Mouse (Mus musculus): ENCODE data around the gene Tfe3. TPM values are rescaled to one million over a fixed set of nuclear protein-coding genes. Genes with fewer than 3 reads are reported as not detected.
"Not testable (repeated sequence)": the region's sequence is repeated elsewhere in the genome, so short reads cannot be mapped to it uniquely, and the experiment has no call there.

The Tfe3 gene
- polyA plus RNA-seq (2015; fragmentation: Nextera tagmentation; extraction: Ambion mirVana) = 30.9 and 31.4 TPM in 2 replicates

DNA sequence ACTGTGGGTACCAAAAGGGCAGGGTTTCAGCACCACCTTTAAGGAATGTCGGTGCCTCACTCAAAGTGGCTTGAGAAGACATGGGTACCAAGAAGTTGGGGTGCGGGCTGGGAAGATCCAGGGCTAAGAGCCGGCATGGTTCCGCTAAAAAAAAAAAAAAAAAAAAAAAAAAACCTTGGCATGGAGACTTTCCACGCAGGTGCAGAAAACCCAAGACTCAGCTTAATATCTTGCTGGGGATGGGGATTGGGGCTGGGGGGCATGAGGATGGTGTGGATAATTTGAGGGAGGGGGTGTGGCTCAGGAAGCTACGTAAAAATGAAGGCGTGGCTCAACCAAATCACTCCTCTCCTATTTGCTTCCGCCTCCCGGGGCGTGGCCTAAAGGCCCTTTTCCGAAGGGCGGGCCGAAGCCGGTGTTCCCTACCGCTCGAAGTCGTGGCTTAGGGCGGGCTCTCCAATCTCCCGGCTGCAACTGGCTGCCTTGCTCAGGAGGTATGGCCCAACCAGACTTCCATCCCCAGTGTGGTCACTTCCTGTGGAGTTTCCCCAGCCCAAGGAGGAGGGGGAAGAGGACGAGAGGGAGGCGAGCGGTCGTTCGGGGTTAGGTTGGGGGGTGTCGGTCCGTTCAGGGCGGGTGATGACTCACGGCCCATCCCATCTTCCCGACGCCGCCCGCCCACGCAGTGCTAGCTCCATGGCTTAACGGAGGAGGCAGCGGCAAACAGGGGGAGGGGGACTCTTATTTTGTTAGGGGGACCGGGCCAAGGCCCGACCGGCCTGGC lies at the start of gene Tfe3:
TSS of gene Tfe3 (plus strand) at position 424 of the 784 bp plus-strand sequence.
- no peaks in the 10 kb centered on the region for H3K27me3 ChIP-seq (ENCODE audit: insufficient read depth, low read length)
- peaks cover 22% of the 10 kb centered on the region for H3K4me1 ChIP-seq (ENCODE audit: insufficient read depth, low read length)
- H3K9ac ChIP-seq (replicated peaks; ENCODE audit: low read length) = peak within 1 kb of the TSS; percentile 70
- H3K27ac ChIP-seq (ENCODE audit: low read length) = peak within 1 kb of the TSS; percentile 44
- no peaks in the 10 kb centered on the region for H3K9me3 ChIP-seq (ENCODE audit: low read length)
- peak within 1 kb of the TSS; percentile 67 for H3K4me3 ChIP-seq (ENCODE audit: low read length)
- peaks cover 5% of the 10 kb centered on the region; the same call in 1 of the 2 replicates for H3K36me3 ChIP-seq (ENCODE audit: insufficient read depth, low read length)
- WGBS = 22% methylated on average over 34 of the region's 38 CpGs
- peak within 1 kb of the TSS; percentile 63 for H3K4me2 ChIP-seq (replicated peaks; ENCODE audit: low read depth, low read length)
- ATAC-seq (ENCODE audit: low FRiP score, low TSS enrichment) = peak; percentile 97

DNA sequence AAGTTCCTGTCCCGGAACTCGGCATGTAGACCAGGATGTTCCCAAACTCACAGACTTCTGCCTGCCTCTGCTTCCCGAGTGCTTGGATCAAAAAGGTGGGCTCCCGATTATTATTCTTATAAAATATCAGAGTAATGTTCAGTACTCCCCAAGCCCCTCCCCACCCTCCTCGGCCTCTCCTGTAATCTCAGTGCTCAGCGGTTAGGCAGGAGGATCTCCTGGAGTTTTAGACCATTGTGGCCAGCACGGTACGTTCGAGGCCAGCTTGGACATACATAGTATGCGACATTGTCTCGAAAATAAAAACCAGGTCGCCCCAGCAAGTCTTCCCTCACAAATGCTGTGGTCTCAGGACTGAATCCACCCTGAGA lies 48.6 kb upstream of the Tfe3 start:
- Histone ChIP-seq H3K9ac (replicated peaks; ENCODE audit: low read length) (peak overlapping the region; percentile 58; the same call in 1 of the 2 replicates), H3K4me3 (ENCODE audit: low read length) (peak overlapping the region; percentile 28), H3K4me2 (replicated peaks; ENCODE audit: low read depth, low read length) (peak overlapping the region; percentile 38)
- 30% methylated on average over 5 of the region's 12 CpGs for WGBS
- H3K27ac ChIP-seq (ENCODE audit: low read length); H3K27me3 ChIP-seq (ENCODE audit: insufficient read depth, low read length); ATAC-seq (ENCODE audit: low FRiP score, low TSS enrichment); H3K36me3 ChIP-seq (ENCODE audit: insufficient read depth, low read length); H3K9me3 ChIP-seq (ENCODE audit: low read length); H3K4me1 ChIP-seq (ENCODE audit: insufficient read depth, low read length): not testable (repeated sequence)

DNA sequence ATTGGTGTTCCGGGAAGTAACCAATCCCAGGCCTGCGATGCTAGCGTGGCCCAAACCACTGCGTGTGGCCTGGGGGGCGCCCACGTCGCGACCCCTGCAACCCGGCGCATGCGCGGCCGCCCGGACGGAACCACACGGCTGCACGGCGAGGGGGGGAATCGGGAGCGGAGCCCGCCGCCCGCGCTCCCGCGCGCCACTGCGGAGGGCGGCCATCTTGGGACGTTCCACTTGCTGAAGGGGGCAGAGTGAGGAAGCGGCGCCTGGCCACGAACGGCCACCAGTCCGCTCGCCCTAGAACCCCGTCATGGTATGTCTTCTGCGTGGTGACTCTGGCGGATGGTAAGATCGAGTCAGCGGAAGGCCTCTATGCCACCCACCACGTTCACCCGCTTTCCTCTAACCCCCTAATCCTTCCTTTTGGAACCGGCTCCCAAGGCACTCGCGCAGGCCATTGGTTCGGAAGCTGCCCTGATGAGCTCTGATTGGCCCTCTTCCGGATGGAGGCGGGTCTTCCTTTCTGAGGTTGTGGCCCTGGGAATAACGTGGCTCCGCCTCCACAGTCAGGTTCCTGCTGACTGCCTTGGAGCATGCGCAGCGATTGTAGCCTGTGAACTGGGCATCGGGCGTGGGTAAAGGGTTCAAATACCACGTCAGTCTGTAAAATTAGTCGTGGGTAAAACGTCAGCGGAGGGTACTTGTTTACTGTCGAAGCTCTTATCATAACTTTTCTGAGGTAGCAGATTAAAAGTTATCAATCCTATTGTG lies 48.0 kb upstream of the Tfe3 start, which contains the start of gene Wdr45:
TSS of gene Wdr45 (plus strand) at position 199 of the 765 bp plus-strand sequence.
- Histone ChIP-seq H3K9ac (replicated peaks; ENCODE audit: low read length) (peak within 1 kb of the TSS; percentile 58; the same call in 1 of the 2 replicates), H3K4me3 (ENCODE audit: low read length) (peak within 1 kb of the TSS; percentile 30), H3K4me2 (replicated peaks; ENCODE audit: low read depth, low read length) (peak within 1 kb of the TSS; percentile 42)
- not testable (repeated sequence) for H3K9me3 ChIP-seq (ENCODE audit: low read length); H3K36me3 ChIP-seq (ENCODE audit: insufficient read depth, low read length); H3K4me1 ChIP-seq (ENCODE audit: insufficient read depth, low read length); H3K27me3 ChIP-seq (ENCODE audit: insufficient read depth, low read length); H3K27ac ChIP-seq (ENCODE audit: low read length)
- ATAC-seq (ENCODE audit: low FRiP score, low TSS enrichment) = peak; percentile 97
- WGBS = 26% methylated on average over 40 of the region's 60 CpGs

DNA sequence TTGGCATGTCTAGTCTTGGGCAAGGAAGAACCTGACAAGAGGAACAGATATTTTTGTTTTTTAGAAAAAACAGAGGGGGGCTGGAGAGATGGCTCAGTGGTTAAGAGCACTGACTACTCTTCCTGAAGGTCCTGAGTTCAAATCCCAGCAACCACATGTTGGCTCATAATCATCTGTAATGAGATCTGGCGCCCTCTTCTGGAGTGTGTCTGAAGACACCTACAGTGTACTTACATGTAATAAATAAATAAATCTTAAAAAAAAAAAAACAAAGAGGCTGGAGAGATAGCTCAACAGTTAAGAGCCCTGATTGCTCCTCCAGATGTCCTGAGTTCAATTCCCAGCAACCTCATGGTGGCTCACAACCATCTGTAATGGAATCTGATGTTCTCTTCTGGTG lies 46.3 kb upstream of the Tfe3 start:
- 42% methylated on average over 1 of the region's 1 CpGs for whole genome bisulfite sequencing
- H3K36me3 ChIP-seq (ENCODE audit: insufficient read depth, low read length); H3K4me3 ChIP-seq (ENCODE audit: low read length); H3K9ac ChIP-seq (replicated peaks; ENCODE audit: low read length); H3K27me3 ChIP-seq (ENCODE audit: insufficient read depth, low read length); H3K4me2 ChIP-seq (replicated peaks; ENCODE audit: low read depth, low read length); H3K9me3 ChIP-seq (ENCODE audit: low read length); H3K4me1 ChIP-seq (ENCODE audit: insufficient read depth, low read length); ATAC-seq (ENCODE audit: low FRiP score, low TSS enrichment); H3K27ac ChIP-seq (ENCODE audit: low read length): not testable (repeated sequence)

DNA sequence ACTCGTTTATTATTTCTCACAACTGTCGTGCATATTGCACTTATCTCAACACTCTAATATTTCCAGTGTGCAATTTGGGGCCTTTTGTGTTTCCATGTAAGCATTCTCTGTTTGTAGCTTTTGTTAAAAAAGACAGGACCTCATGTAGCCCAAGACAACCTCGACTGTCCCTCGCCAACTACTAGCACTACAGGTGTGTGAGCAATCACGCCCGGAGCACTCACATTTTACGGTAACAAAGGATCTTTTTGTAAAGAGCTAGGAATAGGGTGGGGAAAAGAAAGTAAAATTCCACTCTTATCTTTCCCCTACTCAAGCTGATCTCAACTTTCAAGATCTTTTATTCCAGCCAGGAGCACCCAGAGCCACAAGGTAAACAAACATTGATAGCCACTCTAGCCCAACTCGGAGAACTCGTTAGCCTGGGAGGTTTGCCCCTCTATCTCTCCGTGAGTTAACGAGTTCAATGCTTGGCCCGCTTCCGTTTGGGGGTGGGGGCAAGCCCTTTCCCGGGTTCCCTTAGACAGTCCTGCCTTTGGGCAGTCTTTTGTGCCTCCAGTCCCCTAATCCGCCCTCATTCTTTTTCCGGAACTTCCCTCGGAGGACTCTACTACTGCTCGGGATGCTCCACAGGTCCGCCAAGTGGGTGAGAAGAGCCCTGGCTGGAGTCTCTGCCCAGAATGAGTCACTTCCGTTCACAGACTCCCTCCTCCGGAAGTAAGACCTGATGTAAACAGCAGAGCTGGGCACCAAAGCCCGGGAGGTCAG lies 40.7 kb upstream of the Tfe3 start, which contains the start of gene Gm45208:
TSS of gene Gm45208 (plus strand) at position 732 of the 768 bp plus-strand sequence.
- Histone ChIP-seq H3K27ac (ENCODE audit: low read length) (peak within 1 kb of the TSS; percentile 96), H3K4me3 (ENCODE audit: low read length) (peak within 1 kb of the TSS; percentile 60), H3K9ac (replicated peaks; ENCODE audit: low read length) (peak within 1 kb of the TSS; percentile 72), H3K4me1 (ENCODE audit: insufficient read depth, low read length) (peaks cover 6% of the 10 kb centered on the region; the same call in 1 of the 2 replicates), H3K27me3 (ENCODE audit: insufficient read depth, low read length) (no peaks in the 10 kb centered on the region; the same call in 1 of the 2 replicates), H3K4me2 (replicated peaks; ENCODE audit: low read depth, low read length) (peak within 1 kb of the TSS; percentile 65), H3K9me3 (ENCODE audit: low read length) (no peaks in the 10 kb centered on the region), H3K36me3 (ENCODE audit: insufficient read depth, low read length) (peaks cover 17% of the 10 kb centered on the region; the same call in 1 of the 2 replicates)
- peak; percentile 92 for ATAC-seq (ENCODE audit: low FRiP score, low TSS enrichment)
- WGBS = 22% methylated on average over 22 of the region's 22 CpGs

DNA sequence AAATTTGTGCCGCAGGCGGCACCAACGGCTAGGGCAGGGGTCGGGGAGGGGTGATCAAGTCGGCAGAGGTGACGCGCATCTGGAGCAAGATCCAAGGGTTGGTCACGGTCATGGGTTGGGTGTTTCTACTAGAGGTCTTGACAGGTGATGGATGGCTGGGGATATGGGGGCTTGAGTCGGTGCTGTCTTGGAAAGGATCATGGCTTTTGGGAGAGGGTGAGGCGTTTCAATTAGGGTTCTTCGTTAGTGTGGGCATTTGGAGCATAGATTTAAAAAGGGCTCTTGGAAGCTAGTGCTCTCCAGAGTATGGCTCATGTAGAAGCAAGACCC lies 40.1 kb upstream of the Tfe3 start:
- Histone ChIP-seq H3K27ac (ENCODE audit: low read length) (no peak overlapping the region), H3K9me3 (ENCODE audit: low read length) (no peaks in the 10 kb centered on the region), H3K36me3 (ENCODE audit: insufficient read depth, low read length) (peaks cover 20% of the 10 kb centered on the region; the same call in 1 of the 2 replicates), H3K4me3 (ENCODE audit: low read length) (peak overlapping the region; percentile 60), H3K27me3 (ENCODE audit: insufficient read depth, low read length) (no peaks in the 10 kb centered on the region), H3K4me2 (replicated peaks; ENCODE audit: low read depth, low read length) (peak overlapping the region; percentile 65), H3K9ac (replicated peaks; ENCODE audit: low read length) (peak overlapping the region; percentile 72), H3K4me1 (ENCODE audit: insufficient read depth, low read length) (peaks cover 6% of the 10 kb centered on the region; the same call in 1 of the 2 replicates)
- WGBS = 27% methylated on average over 11 of the region's 11 CpGs
- peak; percentile 57 for ATAC-seq (ENCODE audit: low FRiP score, low TSS enrichment)

DNA sequence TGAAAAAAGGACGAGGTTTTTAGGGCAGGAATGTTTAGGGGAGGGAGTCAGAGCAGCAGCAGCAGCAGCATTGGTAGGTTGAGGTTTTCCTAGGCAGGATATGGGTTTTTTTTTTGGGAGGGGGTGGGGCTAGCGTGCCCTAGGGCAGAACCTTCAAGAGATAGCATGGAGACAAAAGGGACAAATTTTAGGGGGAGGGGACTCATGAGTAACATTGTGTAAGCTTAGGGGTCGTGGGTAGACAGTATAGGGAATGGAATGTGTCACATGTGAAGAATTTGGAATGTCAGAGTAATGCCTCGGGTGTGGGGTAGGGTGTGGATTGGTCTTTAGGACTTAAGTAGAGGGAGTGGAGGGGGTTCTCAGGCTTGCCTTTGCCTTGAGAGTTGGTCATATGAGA lies 39.7 kb upstream of the Tfe3 start:
- Histone ChIP-seq H3K4me2 (replicated peaks; ENCODE audit: low read depth, low read length) (peak overlapping the region; percentile 65), H3K9me3 (ENCODE audit: low read length) (no peaks in the 10 kb centered on the region), H3K27ac (ENCODE audit: low read length) (no peak overlapping the region), H3K27me3 (ENCODE audit: insufficient read depth, low read length) (no peaks in the 10 kb centered on the region), H3K36me3 (ENCODE audit: insufficient read depth, low read length) (peaks cover 20% of the 10 kb centered on the region; the same call in 1 of the 2 replicates), H3K4me3 (ENCODE audit: low read length) (peak overlapping the region; percentile 60), H3K4me1 (ENCODE audit: insufficient read depth, low read length) (peaks cover 6% of the 10 kb centered on the region; the same call in 1 of the 2 replicates), H3K9ac (replicated peaks; ENCODE audit: low read length) (peak overlapping the region; percentile 72)
- ATAC-seq (ENCODE audit: low FRiP score, low TSS enrichment) = no peak
- WGBS = 21% methylated on average over 4 of the region's 4 CpGs

DNA sequence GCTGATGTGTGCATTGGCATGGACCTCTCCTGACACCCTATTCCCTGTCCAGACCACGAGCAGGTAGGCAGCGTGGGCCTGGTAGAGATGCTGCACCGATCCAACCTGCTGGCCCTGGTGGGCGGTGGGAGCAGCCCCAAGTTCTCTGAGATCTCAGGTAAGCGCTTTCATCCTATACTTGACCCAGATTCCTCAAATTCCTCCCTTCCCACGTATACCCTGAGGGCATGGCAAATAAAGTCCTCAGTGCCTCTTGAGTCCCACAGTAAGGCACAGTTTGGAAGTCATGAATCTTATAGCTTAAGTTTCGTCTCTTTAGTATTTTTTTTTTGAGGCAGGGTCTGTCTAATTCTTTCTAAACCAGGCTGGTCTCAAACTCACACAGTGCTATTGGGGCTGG lies 38.2 kb upstream of the Tfe3 start:
- ATAC-seq (ENCODE audit: low FRiP score, low TSS enrichment) = no peak
- WGBS = 82% methylated on average over 7 of the region's 7 CpGs
- H3K4me1 ChIP-seq (ENCODE audit: insufficient read depth, low read length) = peaks cover 6% of the 10 kb centered on the region; the same call in 1 of the 2 replicates
- no peaks in the 10 kb centered on the region for H3K27me3 ChIP-seq (ENCODE audit: insufficient read depth, low read length)
- no peak overlapping the region for H3K9ac ChIP-seq (replicated peaks; ENCODE audit: low read length)
- H3K27ac ChIP-seq (ENCODE audit: low read length) = no peak overlapping the region
- no peak overlapping the region for H3K4me2 ChIP-seq (replicated peaks; ENCODE audit: low read depth, low read length)
- no peaks in the 10 kb centered on the region for H3K9me3 ChIP-seq (ENCODE audit: low read length)
- H3K4me3 ChIP-seq (ENCODE audit: low read length) = no peak overlapping the region
- H3K36me3 ChIP-seq (ENCODE audit: insufficient read depth, low read length) = peaks cover 20% of the 10 kb centered on the region; the same call in 1 of the 2 replicates

DNA sequence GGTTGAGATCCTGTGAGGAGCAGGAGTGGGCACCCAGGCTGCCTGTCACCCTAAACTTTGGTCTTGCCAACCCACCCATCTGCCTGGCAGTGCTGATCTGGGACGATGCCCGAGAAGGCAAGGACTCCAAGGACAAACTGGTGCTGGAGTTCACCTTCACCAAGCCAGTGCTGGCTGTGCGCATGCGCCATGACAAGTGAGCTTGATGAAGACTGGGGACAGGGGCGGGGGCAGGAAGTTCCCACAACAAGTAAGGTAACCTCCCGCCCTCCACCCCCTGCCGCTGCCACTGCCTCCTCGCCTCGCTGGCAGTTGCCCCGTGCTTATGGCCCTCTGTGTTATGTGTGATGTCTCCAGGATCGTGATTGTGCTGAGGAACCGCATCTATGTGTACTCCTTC lies 36.5 kb upstream of the Tfe3 start:
- Histone ChIP-seq H3K4me3 (ENCODE audit: low read length) (no peak overlapping the region), H3K27ac (ENCODE audit: low read length) (no peak overlapping the region), H3K4me2 (replicated peaks; ENCODE audit: low read depth, low read length) (no peak overlapping the region), H3K4me1 (ENCODE audit: insufficient read depth, low read length) (peaks cover 6% of the 10 kb centered on the region; the same call in 1 of the 2 replicates), H3K9ac (replicated peaks; ENCODE audit: low read length) (no peak overlapping the region), H3K27me3 (ENCODE audit: insufficient read depth, low read length) (no peaks in the 10 kb centered on the region), H3K36me3 (ENCODE audit: insufficient read depth, low read length) (peaks cover 20% of the 10 kb centered on the region; the same call in 1 of the 2 replicates), H3K9me3 (ENCODE audit: low read length) (no peaks in the 10 kb centered on the region)
- ATAC-seq (ENCODE audit: low FRiP score, low TSS enrichment) = no peak
- 89% methylated on average over 12 of the region's 12 CpGs for WGBS
